Comparison of ENCODE assay signal across 8 mouse cellular contexts in the genomic region with DNA sequence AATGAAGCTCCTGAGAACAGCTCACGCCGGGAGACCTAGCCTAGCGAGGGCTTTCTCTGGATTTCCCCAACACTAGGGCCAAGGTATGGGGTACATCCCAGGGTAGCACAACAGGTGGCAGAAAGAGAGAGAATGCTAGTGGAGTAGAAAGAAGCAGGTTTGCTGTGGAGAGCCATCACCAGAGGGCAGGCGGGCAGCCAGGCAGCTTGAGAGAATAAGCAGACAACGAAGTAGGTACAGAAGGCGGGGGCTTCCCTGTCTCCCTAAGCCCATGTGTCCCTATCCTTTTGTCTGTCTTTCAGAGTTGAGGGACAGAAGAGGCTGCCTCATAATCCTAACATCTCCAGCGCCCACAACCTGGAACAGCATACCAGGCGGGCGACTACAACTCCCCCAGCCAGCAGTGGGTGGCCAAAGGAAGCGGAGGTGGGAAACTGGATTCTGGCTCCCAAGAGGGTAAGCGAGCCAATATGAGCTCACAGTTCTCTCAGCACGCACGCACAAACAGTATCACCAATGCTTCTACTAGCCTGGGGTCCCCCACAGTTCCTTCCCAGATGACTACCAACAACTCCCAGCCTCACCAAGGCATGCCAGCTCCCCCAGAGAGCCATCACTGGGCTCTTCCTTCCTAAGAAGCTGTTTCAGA. TPM values are rescaled to one million over a fixed set of nuclear protein-coding genes. Genes with fewer than 3 reads are reported as not detected.
DNase-seq lines count a peak whose midpoint lies in the region; ATAC-seq and TF ChIP-seq lines count a peak whose summit lies in the region.

No protein-coding gene starts in this region.

- H3K4me3 ChIP-seq in embryonic facial prominence, embryonic 12.5 days, result no peak overlapping the region; the same call in 1 of the 2 replicates
- peak overlapping the region; percentile 68 for H3K4me3 ChIP-seq in hindbrain, postnatal 0 days (ENCODE audit: low read length)
- peak overlapping the region; percentile 85 for H3K4me3 ChIP-seq in myocyte

- peak; percentile 48 for DNase-seq in layer of hippocampus, adult 11-12 months (ENCODE audit: low spot score)
- no peak for DNase-seq in layer of hippocampus, postnatal 25 days (ENCODE audit: extremely low spot score in 1 of 2, low spot score in 1 of 2)
- no peak for DNase-seq in hindbrain, postnatal 0 days (ENCODE audit: low spot score)
- no peak for DNase-seq in urinary bladder, postnatal 10 days (ENCODE audit: low spot score)
- no peak for DNase-seq in retina, embryonic 14.5 days (ENCODE audit: low spot score)
- no peak for DNase-seq in kidney, adult 8-10 months

- peak overlapping the region; percentile 78 for H3ac ChIP-seq in myocyte (ENCODE audit: control insufficient read depth, insufficient read length)

- peaks cover 24% of the 10 kb centered on the region for H3K36me3 ChIP-seq in embryonic facial prominence, embryonic 12.5 days
- H3K36me3 ChIP-seq in hindbrain, postnatal 0 days (ENCODE audit: insufficient read depth, low read length), result no peaks in the 10 kb centered on the region
- no peaks in the 10 kb centered on the region for H3K36me3 ChIP-seq in myocyte (ENCODE audit: control insufficient read depth, insufficient read depth)

- no peak overlapping the region for H3K27ac ChIP-seq in embryonic facial prominence, embryonic 12.5 days
- H3K27ac ChIP-seq in hindbrain, postnatal 0 days, result no peak overlapping the region

- peak; percentile 11 for TF ChIP-seq POLR2A in myocyte (IDR thresholded peaks at IDR 0.05; ENCODE audit: insufficient read length, low read depth)

- peaks cover 64% of the 10 kb centered on the region for H3K4me1 ChIP-seq in embryonic facial prominence, embryonic 12.5 days
- H3K4me1 ChIP-seq in hindbrain, postnatal 0 days (ENCODE audit: insufficient read depth, low read length), result peaks cover 52% of the 10 kb centered on the region

- peaks cover 60% of the 10 kb centered on the region for H3K79me2 ChIP-seq in myocyte (ENCODE audit: control insufficient read depth, insufficient read depth)

- no peak for TF ChIP-seq CTCF in hindbrain, postnatal 0 days (IDR thresholded peaks at IDR 0.05; ENCODE audit: low read depth)

- peak overlapping the region; percentile 89 for H3K4me2 ChIP-seq in embryonic facial prominence, embryonic 12.5 days (replicated peaks)
- peak overlapping the region; percentile 79 for H3K4me2 ChIP-seq in hindbrain, postnatal 0 days (ENCODE audit: low read depth, low read length)
- H3K4me2 ChIP-seq in myocyte (ENCODE audit: low read depth), result peak overlapping the region; percentile 86

- H3K27me3 ChIP-seq in embryonic facial prominence, embryonic 12.5 days, result no peaks in the 10 kb centered on the region
- H3K27me3 ChIP-seq in hindbrain, postnatal 0 days (ENCODE audit: insufficient read depth, low read length), result no peaks in the 10 kb centered on the region
- H3K27me3 ChIP-seq in myocyte (ENCODE audit: control insufficient read depth, insufficient read depth, insufficient read length), result no peaks in the 10 kb centered on the region

- 85% methylated on average over 13 of the region's 13 CpGs for whole genome bisulfite sequencing in embryonic facial prominence, embryonic 12.5 days
- 50% methylated on average over 13 of the region's 13 CpGs for WGBS in hindbrain, postnatal 0 days

- ATAC-seq in embryonic facial prominence, embryonic 12.5 days (ENCODE audit: insufficient number of reproducible peaks, insufficient read depth, low FRiP score, low TSS enrichment), result no peak
- ATAC-seq in hindbrain, postnatal 0 days, result no peak

- no peaks in the 10 kb centered on the region for H3K9me3 ChIP-seq in embryonic facial prominence, embryonic 12.5 days
- H3K9me3 ChIP-seq in hindbrain, postnatal 0 days (ENCODE audit: low read length), result no peaks in the 10 kb centered on the region

- no peak overlapping the region for H3K9ac ChIP-seq in embryonic facial prominence, embryonic 12.5 days
- H3K9ac ChIP-seq in hindbrain, postnatal 0 days (replicated peaks; ENCODE audit: low read length), result peak overlapping the region; percentile 89

TF ChIP-seq in myocyte, 11 proteins besides CTCF, POLR2A, EP300 and RAD21:
- TF ChIP-seq USF1 (IDR thresholded peaks at IDR 0.05; ENCODE audit: low read depth), result no peak
- TF ChIP-seq TCF3 (IDR thresholded peaks at IDR 0.05; ENCODE audit: insufficient read length, low read depth), result no peak
- TF ChIP-seq CEBPB (IDR thresholded peaks at IDR 0.05; ENCODE audit: insufficient read depth, poor library complexity, severe bottlenecking), result no peak
- TF ChIP-seq E2F4 (IDR thresholded peaks at IDR 0.05; ENCODE audit: insufficient read depth), result no peak
- TF ChIP-seq MYOG (IDR thresholded peaks at IDR 0.05; ENCODE audit: control insufficient read depth in 1 of 3, insufficient read depth in 1 of 3, insufficient read length in 2 of 3, low read depth in 2 of 3), result no peak
- TF ChIP-seq SRF (IDR thresholded peaks at IDR 0.05; ENCODE audit: control insufficient read depth, insufficient read length, low read depth), result no peak
- no peak for TF ChIP-seq MYOD1 (IDR thresholded peaks at IDR 0.05; ENCODE audit: control insufficient read depth in 1 of 3, insufficient read length in 2 of 3, low read depth in 2 of 3)
- TF ChIP-seq POLR2AphosphoS2 (IDR thresholded peaks at IDR 0.05; ENCODE audit: insufficient read length, low read depth), result no peak
- no peak for TF ChIP-seq TCF12 (IDR thresholded peaks at IDR 0.05; ENCODE audit: insufficient read depth, poor library complexity, severe bottlenecking)
- TF ChIP-seq MAX (IDR thresholded peaks at IDR 0.05; ENCODE audit: low read depth), result no peak
- no peak for TF ChIP-seq REST (IDR thresholded peaks at IDR 0.05; ENCODE audit: insufficient read depth, insufficient read length)

RNA-seq across cellular contexts. Expression of a gene that starts 19.6 kb away (rescaled TPM):
- 10 to 100 TPM; 69.2 to 83.9 TPM for total RNA-seq in layer of hippocampus, postnatal 25 days (2021)
- 40.0 and 41.1 TPM in 2 replicates for polyA plus RNA-seq in embryonic facial prominence, embryonic 12.5 days (2016; fragmentation: Nextera tagmentation; extraction: Ambion mirVana)
- total RNA-seq in hindbrain, postnatal 0 days (2014; rRNA removed), result 30.8 and 34.8 TPM in 2 replicates
- polyA plus RNA-seq in hindbrain, postnatal 0 days (2015; fragmentation: Nextera tagmentation; extraction: Ambion mirVana), result 38.0 and 41.9 TPM in 2 replicates
- polyA plus RNA-seq in myocyte (2012; fragmentation: generic; extraction: Trizol), result 11.4 TPM
